In the genomic region with DNA sequence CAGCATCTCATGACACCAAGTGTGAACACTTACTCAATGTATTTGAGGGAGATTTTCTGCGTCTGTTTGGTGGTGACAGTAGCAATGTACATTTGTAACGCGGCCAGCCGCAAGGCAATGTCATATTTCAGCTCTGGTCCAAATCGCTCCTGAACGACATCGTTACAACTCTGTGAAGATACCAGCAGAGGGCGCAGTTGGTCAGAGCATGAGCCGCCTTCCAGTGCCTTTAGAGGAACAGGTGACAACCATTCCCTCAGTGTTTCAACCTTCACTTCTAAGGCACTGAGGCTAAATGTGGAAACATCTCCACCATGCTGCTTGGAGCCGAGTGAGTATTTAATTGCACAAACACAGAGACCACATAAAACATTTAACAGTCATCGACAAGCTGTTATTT, we compare ENCODE assay signal across 9 mouse cellular contexts.
DNase-seq lines count a peak whose midpoint lies in the region; ATAC-seq lines count a peak whose summit lies in the region.
"Had no signal": no experiment of that assay in that cellular context is flagged by ENCODE, and none has a peak within 500 bp of the region (broad histone marks: within the 10 kb centered on the region; RNA-seq: fewer than 3 reads in every experiment).

No protein-coding gene starts in this region.

- ATAC-seq in lung, embryonic 16.5 days (ENCODE audit: low read depth) = 0 out of 2 replicates have a peak, but pooled peaks have one; percentile 36

- no peaks in the 10 kb centered on the region for H3K36me3 ChIP-seq in lung, embryonic 16.5 days (ENCODE audit: control insufficient read depth, insufficient read depth, low read length)
- H3K36me3 ChIP-seq: heart, embryonic 13.5 days had no signal

- H3K4me1 ChIP-seq in lung, embryonic 16.5 days (replicated peaks; ENCODE audit: control insufficient read depth, insufficient read depth, low read length) = no peaks in the 10 kb centered on the region
- H3K4me1 ChIP-seq: heart, embryonic 13.5 days had no signal

- DNase-seq in CD4-positive helper T cell, adult 2 months (ENCODE audit: low read depth, low spot score) = peak; percentile 46
- peak; percentile 65 for DNase-seq in ZHBTc4 (ENCODE audit: low read depth, low spot score)
- peak; percentile 26 to 62 for DNase-seq in cerebellum, postnatal 4 days (ENCODE audit: low spot score in 2 of 2)
- peak; percentile 8 to 14 for DNase-seq in heart, postnatal 36 days
- peak; percentile 65 to 74 for DNase-seq in kidney, postnatal 4 days
- peak; percentile 21 for DNase-seq in ovary, postnatal 36 days (ENCODE audit: low spot score)
- peak; percentile 73 for DNase-seq in thymus, postnatal 4 days

- H3K27me3 ChIP-seq in lung, embryonic 16.5 days (ENCODE audit: control insufficient read depth, insufficient read depth, low read depth, low read length) = peaks cover 9% of the 10 kb centered on the region

- H3K4me3 ChIP-seq in lung, embryonic 16.5 days (ENCODE audit: low read length) = no peak overlapping the region
- H3K4me3 ChIP-seq: heart, embryonic 13.5 days had no signal

- intact Hi-C loops in heart, postnatal 36 days (cut with DNase I) = loop anchor here (5.0 to 10.0 kb wide), 2 partner anchors 223 to 320 kb away; no protein-coding TSS in a partner anchor

- 27% methylated on average over 11 of the region's 11 CpGs for WGBS in lung, embryonic 16.5 days

- H3K9ac ChIP-seq in lung, embryonic 16.5 days (ENCODE audit: low read length) = no peak overlapping the region
- H3K9ac ChIP-seq: heart, embryonic 13.5 days had no signal

- no peaks in the 10 kb centered on the region for H3K9me3 ChIP-seq in lung, embryonic 16.5 days (ENCODE audit: control insufficient read depth, low read length)
- H3K9me3 ChIP-seq: heart, embryonic 13.5 days had no signal

- no peak overlapping the region for H3K4me2 ChIP-seq in lung, embryonic 16.5 days (ENCODE audit: low read depth, low read length)
- H3K4me2 ChIP-seq: heart, embryonic 13.5 days had no signal

- H3K27ac ChIP-seq in lung, embryonic 16.5 days (ENCODE audit: low read length) = no peak overlapping the region
- H3K27ac ChIP-seq: heart, embryonic 13.5 days had no signal

Comparison
In these comparisons a context has a peak if more than half of its experiments do, and no peak if none do; other contexts are left out.
1. DNase-seq: peak in every context shown above with its lines; median percentile 73 in thymus, postnatal 4 days; 70 in kidney, postnatal 4 days; 65 in ZHBTc4; 46 in CD4-positive helper T cell, adult 2 months; 44 in cerebellum, postnatal 4 days; 21 in ovary, postnatal 36 days; 11 in heart, postnatal 36 days.